Mouse (Mus musculus) testis, adult 2 months (tissue): Measurements from ENCODE around the gene Usp20. TPM values are rescaled to one million over a fixed set of nuclear protein-coding genes. Genes with fewer than 3 reads are reported as not detected.

Experiments
- H3K27ac ChIP-seq: fragments of 200-500 bp; 2 replicates; pipeline ENCODE4 v1.5.1; 2012; ENCODE audit warnings: low read depth, low read length; ENCODE audit not compliant: control insufficient read depth, insufficient read depth
- H3K27me3 ChIP-seq: fragments of 200-500 bp; 2 replicates; pipeline ENCODE4 v1.6.1; 2012; ENCODE audit warnings: mild to moderate bottlenecking, low read length, moderate library complexity; ENCODE audit not compliant: control insufficient read depth, insufficient read depth
- H3K36me3 ChIP-seq: fragments of 200-500 bp; 2 replicates; pipeline ENCODE4 v1.6.1; 2012; ENCODE audit warnings: mild to moderate bottlenecking, low read length; ENCODE audit not compliant: control insufficient read depth, insufficient read depth
- H3K4me1 ChIP-seq: fragments of 200-500 bp; 2 replicates; pipeline ENCODE4 v1.6.1; 2012; ENCODE audit warnings: low read length; ENCODE audit not compliant: control insufficient read depth, insufficient read depth
- H3K4me3 ChIP-seq: fragments of 200-500 bp; 2 replicates; pipeline ENCODE4 v1.5.1; 2012; ENCODE audit warnings: low read depth, mild to moderate bottlenecking, low read length, moderate library complexity, mixed read lengths; ENCODE audit not compliant: control insufficient read depth
- CTCF ChIP-seq: fragments of 200-500 bp; IDR thresholded peaks from 2 replicates; pipeline ENCODE4 v1.5.1; 2012; ENCODE audit warnings: low read depth, mild to moderate bottlenecking, inconsistent platforms, low read length, moderate library complexity; ENCODE audit not compliant: control insufficient read depth, insufficient read depth, insufficient replicate concordance
- POLR2A ChIP-seq: fragments of 200-500 bp; IDR thresholded peaks from 2 replicates; pipeline ENCODE4 v1.6.1; 2012; ENCODE audit warnings: low read depth, mild to moderate bottlenecking, inconsistent platforms, low read length, moderate library complexity; ENCODE audit not compliant: control insufficient read depth
- polyA plus RNA-seq: library from polyadenylated mRNA; depleted of rRNA; stranded (reverse); fragments of >200 nt; gene quantifications from 2 replicates; pipeline ENCODE4 v1.2.3, GENCODE M21; 2012

Usp20 gene
- polyA plus RNA-seq, 1 experiment, result 68.1 TPM

- H3K4me3 ChIP-seq, result peak overlapping the region; percentile 72
Observed at GRCm38 (mm10) chr2:30942603-30943011, 39.5 kb upstream of the Usp20 start.

DNA sequence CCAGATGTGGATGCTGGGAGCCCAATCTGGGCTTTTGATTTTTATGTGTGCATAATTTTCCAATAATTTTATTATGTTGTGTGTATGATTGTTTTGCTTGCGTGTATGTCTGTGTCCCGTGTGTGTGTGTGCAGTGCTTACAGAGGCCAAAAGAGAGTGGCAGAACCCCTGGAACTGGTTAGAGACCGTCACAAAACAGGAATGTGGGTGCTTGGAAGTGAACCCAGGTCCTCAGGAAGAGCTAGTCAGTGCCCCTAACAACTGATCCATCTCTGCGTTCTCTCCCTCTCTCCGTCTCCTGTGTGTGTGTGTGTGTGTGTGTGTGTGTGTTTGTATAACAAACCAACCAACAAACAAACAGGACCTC is 29.6 kb upstream of the Usp20 start:
- TF ChIP-seq CTCF (no peak), POLR2A (no peak)
- peak overlapping the region; percentile 89 for H3K4me3 ChIP-seq

More at GRCm38 (mm10) chr2:30942603-30943011, 39.5 kb upstream of the Usp20 start:
- H3K4me1 ChIP-seq, result no peaks in the 10 kb centered on the region; the same call in 1 of the 2 replicates
- H3K27ac ChIP-seq, result no peak overlapping the region
- no peaks in the 10 kb centered on the region for H3K36me3 ChIP-seq
- H3K27me3 ChIP-seq, result no peaks in the 10 kb centered on the region
- TF ChIP-seq CTCF (peak; percentile 96), POLR2A (no peak)

GRCm38 (mm10) chr2:30952824-30953490 is 29.1 kb upstream of the Usp20 start, which contains the start of gene Tor1b:
Gene Tor1b (plus strand): TSS chr2:30952959.
- H3K4me3 ChIP-seq, result peak within 1 kb of the TSS; percentile 89
- H3K27ac ChIP-seq, result peak within 1 kb of the TSS; percentile 67
- TF ChIP-seq POLR2A (peak; percentile 97), CTCF (no peak)
- H3K4me1 ChIP-seq, result peaks cover 10% of the 10 kb centered on the region
- no peaks in the 10 kb centered on the region; the same call in none of the 2 replicates for H3K36me3 ChIP-seq
- H3K27me3 ChIP-seq, result no peaks in the 10 kb centered on the region

More for the DNA sequence above, 29.6 kb upstream of the Usp20 start:
- Histone ChIP-seq H3K36me3 (no peaks in the 10 kb centered on the region; the same call in none of the 2 replicates), H3K27ac (peak overlapping the region; percentile 67), H3K27me3 (no peaks in the 10 kb centered on the region), H3K4me1 (peaks cover 10% of the 10 kb centered on the region)

DNA sequence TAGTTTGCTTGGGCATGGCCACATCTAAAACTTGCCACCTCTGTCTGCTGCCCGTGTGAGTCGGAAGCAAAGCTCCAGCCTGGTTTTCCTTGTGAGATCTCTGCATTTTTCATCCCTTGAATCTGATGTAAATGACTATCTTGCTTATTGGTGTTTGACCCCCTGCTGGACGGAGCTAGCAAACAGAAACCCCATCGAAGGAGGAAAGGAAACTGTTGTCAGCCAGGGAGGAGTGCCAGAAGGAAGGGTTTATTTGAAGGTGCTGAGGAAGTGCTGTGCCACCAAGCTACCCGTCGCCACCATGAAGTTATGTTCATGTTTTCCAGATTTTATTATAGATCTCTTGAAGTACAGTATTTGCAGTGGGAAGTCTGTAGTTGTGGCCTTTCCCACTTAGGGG is 27.3 kb upstream of the Usp20 start:
- no peak for TF ChIP-seq CTCF
- TF ChIP-seq POLR2A, result no peak
- no peak overlapping the region for H3K4me3 ChIP-seq
- H3K4me1 ChIP-seq, result peaks cover 10% of the 10 kb centered on the region

GRCm38 (mm10) chr2:30957511-30957910 is 24.6 kb upstream of the Usp20 start:
- TF ChIP-seq CTCF (no peak), POLR2A (no peak)
- peaks cover 6% of the 10 kb centered on the region for H3K4me1 ChIP-seq
- H3K27me3 ChIP-seq, result no peaks in the 10 kb centered on the region
- peaks cover 4% of the 10 kb centered on the region for H3K36me3 ChIP-seq
- H3K27ac ChIP-seq, result no peak overlapping the region
- H3K4me3 ChIP-seq, result no peak overlapping the region

More for the DNA sequence above, 27.3 kb upstream of the Usp20 start:
- Histone ChIP-seq H3K36me3 (peaks cover 1% of the 10 kb centered on the region), H3K27me3 (no peaks in the 10 kb centered on the region), H3K27ac (no peak overlapping the region)

DNA sequence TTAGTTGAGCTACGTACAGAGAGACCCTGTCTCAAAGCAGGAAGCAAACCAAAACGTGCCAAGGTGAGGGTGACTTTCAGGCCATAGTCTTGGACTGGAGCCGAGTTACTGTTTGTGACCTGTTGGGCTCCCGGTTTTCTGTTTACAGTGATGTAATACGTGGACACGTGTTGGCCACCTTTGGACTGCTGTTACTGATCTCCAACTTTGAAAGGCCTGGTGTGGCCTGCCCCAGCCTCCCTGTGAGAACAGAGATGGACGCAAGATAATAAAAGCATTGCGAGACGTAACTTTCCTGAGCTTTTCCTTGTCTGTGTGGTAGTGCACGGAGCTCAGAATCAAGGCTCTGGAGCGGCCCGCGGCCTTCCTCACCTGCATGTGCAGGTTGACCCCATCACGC is 23.4 kb upstream of the Usp20 start:
- H3K4me3 ChIP-seq, result no peak overlapping the region
- no peaks in the 10 kb centered on the region for H3K27me3 ChIP-seq
- peaks cover 5% of the 10 kb centered on the region for H3K36me3 ChIP-seq
- peaks cover 1% of the 10 kb centered on the region; the same call in 1 of the 2 replicates for H3K4me1 ChIP-seq
- H3K27ac ChIP-seq, result no peak overlapping the region
- TF ChIP-seq CTCF (no peak), POLR2A (no peak)

- Histone ChIP-seq H3K4me1 (no peaks in the 10 kb centered on the region), H3K27me3 (no peaks in the 10 kb centered on the region), H3K4me3 (no peak overlapping the region), H3K36me3 (peaks cover 5% of the 10 kb centered on the region), H3K27ac (no peak overlapping the region)
- TF ChIP-seq CTCF (no peak), POLR2A (no peak)
Observed at GRCm38 (mm10) chr2:30959856-30960255, 22.2 kb upstream of the Usp20 start.
